Mouse (Mus musculus) bone marrow macrophage, adult 2 months (primary cell): ENCODE results near the gene Suds3.

Source experiments
- CTCF ChIP-seq: IDR thresholded peaks from 2 replicates; pipeline ENCODE4 v1.5.1; 2012; ENCODE audit warnings: low read depth, mild to moderate bottlenecking, low read length, moderate library complexity
- POLR2A ChIP-seq: IDR thresholded peaks from 2 replicates; pipeline ENCODE4 v1.6.1; 2012; ENCODE audit warnings: mild to moderate bottlenecking, low read depth, low read length, borderline replicate concordance

DNA sequence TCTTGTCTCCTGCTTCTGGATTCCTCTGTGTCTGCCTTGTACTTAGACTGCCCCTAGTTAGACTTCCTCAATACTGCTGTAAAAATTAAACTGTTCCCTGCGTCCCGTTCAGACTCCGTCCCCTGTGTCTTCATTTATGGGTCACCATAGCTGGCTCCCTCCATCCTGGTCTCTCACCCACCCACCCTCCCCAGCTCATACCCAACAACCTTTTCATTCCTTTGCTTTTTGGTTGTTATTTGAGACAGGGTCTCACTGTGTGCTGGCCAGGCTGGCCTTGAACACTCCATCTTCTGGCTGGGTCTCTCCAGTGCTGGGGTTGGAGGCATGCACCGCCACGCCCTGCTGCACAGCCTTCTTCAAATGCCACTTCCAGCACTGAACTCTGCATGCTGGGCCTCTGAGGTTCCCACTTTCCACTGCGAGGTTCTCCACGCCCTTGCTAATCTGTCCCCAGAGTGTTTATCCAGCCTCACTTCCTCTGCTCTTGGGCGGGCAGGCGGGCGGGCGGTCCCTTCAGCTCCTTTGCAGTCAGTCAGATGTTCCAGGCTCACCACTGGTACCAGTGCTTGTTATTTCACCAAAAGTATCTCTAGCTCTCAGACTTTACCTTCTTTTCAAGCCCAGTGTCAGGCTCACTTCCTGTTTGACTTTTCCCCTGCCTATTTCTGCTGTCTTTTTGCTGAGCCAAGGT is 22.5 kb upstream of the Suds3 start:
- TF ChIP-seq POLR2A (no peak), CTCF (no peak)
